Mouse (Mus musculus): ENCODE data around the gene Chrm5.

The Chrm5 gene

DNA sequence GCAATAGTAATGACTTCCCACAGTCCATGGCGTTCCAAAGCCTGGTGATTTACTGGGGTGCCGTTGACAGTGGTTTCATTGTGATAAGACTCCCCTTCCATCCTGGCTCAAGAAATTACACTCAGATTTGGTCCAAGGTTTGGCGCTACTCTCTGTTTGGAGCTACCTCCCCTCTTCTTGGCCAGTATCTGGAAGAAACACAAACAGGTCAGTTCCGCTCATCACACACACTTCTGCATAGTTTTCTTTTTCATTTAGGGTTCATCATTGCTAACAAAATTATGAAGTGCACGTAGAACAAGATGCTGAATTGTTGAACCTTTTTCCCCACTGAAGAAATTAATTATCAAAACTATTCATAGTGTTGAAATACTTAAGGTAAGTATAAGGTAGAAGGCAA is at the start of gene Chrm5:
Gene Chrm5, minus strand, starts transcription at position 101 of the 400 bp plus-strand sequence.
- no peak for DNase-seq (ENCODE audit: low spot score)

DNA sequence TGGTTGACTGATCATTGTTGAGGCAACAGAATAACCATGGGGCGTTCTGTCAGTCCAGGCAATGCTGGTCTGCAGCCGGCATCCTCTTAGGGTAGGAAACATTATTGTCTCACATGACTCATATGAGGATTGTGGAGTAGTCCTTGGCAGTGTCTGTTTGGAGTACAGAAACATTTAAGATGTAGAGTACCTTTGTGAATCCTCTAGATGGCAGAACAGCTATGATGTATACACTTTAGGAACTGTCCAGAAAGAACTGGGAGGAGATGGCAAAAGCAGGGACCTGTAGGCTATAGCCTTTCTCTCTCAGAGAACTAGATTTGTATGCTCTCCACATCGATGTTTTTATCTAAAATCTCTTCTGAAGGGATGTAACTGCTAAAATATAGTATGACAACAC is 46.4 kb upstream of the Chrm5 start:
- DNase-seq (ENCODE audit: low spot score): no peak

DNA sequence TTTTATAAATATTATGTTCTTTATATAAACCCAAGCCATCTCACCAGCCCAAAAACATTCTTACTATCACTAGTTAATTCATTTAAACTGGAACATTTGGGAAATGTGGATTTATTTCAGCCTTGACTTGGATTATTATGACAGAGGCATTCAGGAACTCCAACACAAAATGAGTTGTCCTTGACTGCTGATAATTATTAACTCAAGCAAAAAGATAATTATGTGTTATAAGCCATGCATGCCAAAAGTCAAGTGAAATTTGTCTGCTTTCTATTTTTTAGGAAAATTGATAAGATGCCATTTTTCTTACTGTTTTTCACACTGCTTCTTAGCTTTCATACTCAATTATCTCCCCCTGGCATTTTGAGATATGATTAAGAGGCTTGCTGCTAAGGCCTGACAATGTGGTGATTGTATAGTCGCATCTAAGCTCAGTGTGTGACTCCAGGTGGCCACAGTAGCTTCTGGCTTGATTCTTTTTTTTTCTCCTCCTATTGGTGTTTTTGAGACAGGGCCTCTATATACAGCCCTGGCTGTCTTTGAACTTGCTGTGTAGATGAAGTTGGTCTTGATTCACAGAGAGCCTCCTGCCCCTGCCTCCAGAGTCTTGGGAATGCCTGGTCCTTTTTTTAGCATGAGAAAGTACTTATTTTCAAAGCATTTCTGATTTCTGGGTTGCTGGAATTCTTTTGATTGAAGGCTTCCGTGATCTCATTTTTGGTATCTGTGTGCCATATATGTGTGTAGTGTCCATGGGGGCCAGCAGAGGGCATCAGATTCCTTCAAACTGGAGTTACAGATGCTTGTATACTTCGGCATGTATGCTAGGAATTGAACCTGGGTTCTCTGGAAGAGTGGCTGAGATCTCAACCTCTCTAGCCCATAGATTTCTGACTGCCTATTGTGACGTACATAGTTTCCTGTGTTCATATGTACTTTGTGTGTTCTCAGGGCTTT is 40.2 kb upstream of the Chrm5 start:
- DNase-seq (ENCODE audit: low spot score): no peak

DNA sequence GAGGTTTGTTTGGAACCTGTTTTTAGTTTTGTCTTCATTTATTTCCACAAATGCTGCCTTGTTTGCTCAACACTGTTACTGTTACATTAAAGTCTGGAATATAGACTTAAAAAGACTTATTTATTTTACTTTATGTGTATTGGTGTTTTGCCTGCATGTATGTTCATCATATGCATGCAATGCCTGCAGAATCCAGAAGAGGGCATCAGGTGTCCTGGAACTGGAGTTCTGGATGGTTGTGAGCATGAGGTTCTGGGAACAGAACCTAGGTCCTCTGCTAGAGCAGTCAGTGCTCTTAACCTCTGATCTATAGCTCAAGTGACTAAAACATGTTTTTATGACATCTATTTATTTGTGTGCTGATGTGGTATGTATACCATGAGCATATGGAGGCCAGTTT is 38.0 kb upstream of the Chrm5 start:
- DNase-seq (ENCODE audit: low spot score): no peak

GRCm38 (mm10) chr2:112517218-112517617 is 36.6 kb upstream of the Chrm5 start:
- DNase-seq (ENCODE audit: low spot score): no peak

- no peak for DNase-seq (ENCODE audit: low spot score)
Observed at GRCm38 (mm10) chr2:112516728-112517127, 36.2 kb upstream of the Chrm5 start.

GRCm38 (mm10) chr2:112513036-112513435 is 32.5 kb upstream of the Chrm5 start:
- no peak for DNase-seq (ENCODE audit: low spot score)

GRCm38 (mm10) chr2:112510140-112510539 is 29.6 kb upstream of the Chrm5 start:
- DNase-seq (ENCODE audit: low spot score): no peak

- DNase-seq (ENCODE audit: low spot score): no peak
Observed at GRCm38 (mm10) chr2:112507444-112507843, 26.9 kb upstream of the Chrm5 start.

GRCm38 (mm10) chr2:112506841-112507435 is 26.4 kb upstream of the Chrm5 start:
- no peak for DNase-seq (ENCODE audit: low spot score)

- no peak for DNase-seq (ENCODE audit: low spot score)
Observed at GRCm38 (mm10) chr2:112503978-112504377, 23.4 kb upstream of the Chrm5 start.

GRCm38 (mm10) chr2:112501209-112501608 is 20.6 kb upstream of the Chrm5 start:
- DNase-seq (ENCODE audit: low spot score): peak; percentile 39

- DNase-seq (ENCODE audit: low spot score): no peak
Observed at GRCm38 (mm10) chr2:112497851-112498250, 17.3 kb upstream of the Chrm5 start.

DNA sequence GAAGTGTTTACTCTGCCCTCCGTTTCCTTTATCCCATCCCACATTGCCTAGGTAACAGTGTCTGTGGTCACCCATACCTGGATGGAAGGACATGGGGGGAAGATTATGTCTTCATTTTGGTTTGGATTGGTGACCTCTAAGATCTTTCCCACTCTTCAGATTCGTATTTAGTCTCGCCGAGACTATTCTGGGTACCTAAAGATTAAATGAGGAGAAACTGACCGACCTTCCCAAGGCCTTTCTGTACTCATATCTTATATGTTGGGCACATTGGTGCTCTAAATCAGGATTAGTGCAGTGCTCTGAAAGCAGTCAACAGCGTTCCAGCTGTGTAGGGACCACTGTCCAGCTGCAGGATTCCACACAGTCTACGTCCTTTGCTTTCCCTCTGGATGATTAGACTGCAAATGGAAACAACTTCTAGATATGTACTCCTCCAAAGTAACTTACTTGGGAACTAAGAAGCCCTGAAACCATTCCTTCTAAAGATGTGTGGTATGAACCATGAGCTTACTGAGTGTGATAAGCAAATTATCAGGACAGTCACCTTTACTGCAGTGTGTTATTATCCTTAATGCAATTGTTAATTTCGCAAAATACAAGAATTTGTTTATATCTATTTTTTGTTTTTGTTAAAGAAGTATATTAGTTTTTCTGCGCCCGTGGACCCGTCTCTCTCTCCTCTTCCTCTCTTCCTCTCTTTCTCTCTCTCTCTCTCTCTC is 13.1 kb upstream of the Chrm5 start:
- no peak for DNase-seq (ENCODE audit: low spot score)

DNA sequence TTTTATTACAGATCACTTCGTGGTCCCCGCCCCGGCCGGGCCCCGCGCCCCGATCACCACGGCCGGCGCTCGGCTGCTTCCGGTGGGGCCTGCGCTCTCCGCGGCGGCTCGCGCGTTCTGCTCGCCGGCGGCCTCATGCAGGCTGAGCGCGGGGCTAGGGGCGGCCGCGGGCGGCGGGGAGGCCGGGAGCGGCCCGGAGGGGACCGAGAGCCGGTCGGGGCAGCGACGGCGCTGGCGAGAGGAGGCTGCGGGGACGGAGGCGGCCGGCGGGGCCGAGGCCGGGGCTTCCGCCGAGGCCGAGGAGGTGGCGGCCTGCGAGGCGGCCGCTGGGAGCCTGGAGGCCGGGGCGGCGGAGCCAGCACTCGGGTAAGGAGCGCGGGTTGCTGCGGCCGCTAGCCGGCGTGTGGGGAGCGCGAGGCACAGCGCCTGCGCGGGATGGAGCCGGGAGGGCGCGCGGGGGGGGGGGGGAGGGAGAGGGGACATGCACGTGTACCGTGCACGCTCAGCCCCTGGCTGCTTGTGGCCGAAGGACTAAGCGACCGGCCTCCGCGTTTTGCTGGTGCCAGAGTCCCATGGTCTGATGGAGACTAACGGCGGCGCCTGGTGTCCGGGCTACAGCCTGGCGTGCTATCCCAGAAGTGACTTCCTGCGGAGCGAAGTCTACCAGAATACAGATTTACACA is 12.4 kb upstream of the Chrm5 start, which contains the start of gene Aven:
Gene Aven, plus strand, starts transcription at position 109 of the 683 bp plus-strand sequence.
- DNase-seq (ENCODE audit: low spot score): peak; percentile 61

- DNase-seq (ENCODE audit: low spot score): no peak
Observed at GRCm38 (mm10) chr2:112492431-112492855, 11.9 kb upstream of the Chrm5 start.

- DNase-seq (ENCODE audit: low spot score): no peak
Observed at GRCm38 (mm10) chr2:112491629-112492028, 11.1 kb upstream of the Chrm5 start.

DNA sequence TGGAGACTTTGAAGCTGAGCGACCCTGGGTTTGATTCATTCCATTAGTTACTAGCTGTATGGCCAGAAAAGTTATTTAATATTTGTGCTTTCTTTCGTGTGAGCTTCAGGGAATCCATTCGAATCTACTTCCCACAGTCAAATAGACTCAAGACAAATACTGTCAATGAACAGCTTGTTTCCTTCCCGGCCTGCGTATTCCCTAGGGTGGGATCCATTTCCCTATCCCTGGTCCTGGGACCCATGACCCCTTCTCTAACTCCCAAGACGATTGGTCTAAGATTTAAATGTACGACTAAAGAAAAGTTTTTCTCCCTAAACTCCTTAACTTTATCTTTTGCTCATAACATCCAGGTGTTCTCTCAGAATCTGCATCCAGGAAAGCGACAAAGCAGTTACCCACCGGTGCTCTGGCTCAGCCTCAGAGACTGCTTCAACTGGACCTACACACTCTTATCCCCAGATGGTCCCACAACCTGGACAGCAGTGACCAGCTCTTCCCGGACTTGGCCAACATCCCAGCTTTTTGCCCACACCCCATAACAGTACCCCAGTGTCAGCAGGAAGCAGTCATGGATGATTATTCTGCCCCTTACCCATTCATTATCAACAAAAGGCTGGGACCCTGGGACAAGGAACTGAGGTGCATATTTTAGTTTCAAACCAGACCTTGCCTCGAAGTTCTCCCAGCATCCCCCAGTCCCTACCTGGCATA is 10.1 kb upstream of the Chrm5 start:
- no peak for DNase-seq (ENCODE audit: low spot score)

DNA sequence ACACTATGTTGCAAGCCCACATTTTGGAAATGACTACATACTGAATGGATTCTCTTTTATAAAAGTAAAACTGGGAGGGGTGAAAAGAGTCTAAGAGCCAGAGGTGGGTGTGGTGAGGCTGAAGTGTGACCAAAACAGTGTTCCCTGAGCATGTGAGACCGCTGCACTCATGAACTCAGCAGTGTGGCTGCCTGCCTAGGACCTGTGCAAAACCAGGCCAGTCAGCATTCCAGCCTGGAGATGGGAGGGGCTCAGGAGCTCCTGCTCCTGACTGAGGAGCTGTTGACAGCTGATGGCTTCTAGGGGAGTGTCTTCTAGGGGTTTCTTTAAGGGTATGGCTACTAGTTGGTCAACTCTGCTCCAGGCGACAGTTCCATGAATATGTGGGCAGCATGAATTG is 4.3 kb upstream of the Chrm5 start:
- no peak for DNase-seq (ENCODE audit: low spot score)

DNA sequence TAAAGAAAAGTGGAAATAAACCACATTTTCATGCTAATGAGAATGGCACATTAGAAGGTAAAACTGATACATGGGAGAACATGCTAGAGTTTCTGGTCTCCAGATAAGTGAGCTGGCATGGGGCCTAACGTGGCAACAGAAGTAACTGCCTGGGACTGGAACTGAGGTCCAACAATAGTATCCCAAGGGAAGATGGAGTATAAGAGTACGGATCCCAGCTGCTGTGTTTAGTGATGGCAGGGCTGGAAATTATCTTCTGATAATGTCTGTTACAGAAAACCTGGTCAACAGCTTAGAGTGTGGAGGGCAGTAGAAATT is 2.7 kb upstream of the Chrm5 start:
- no peak for DNase-seq (ENCODE audit: low spot score)

GRCm38 (mm10) chr2:112482533-112483333 is 2.2 kb upstream of the Chrm5 start:
- no peak for DNase-seq (ENCODE audit: low spot score)
